Mouse (Mus musculus) spleen, postnatal 14 days (tissue): ENCODE measurements around the gene Rbfox1.

Experiments
- DNase-seq, 2 experiments: peaks; one replicate each; pipeline ENCODE4 v3.0.0; 2021 to 2022; ENCODE audit warnings: low spot score in 2 of 2

Gene Rbfox1

DNA sequence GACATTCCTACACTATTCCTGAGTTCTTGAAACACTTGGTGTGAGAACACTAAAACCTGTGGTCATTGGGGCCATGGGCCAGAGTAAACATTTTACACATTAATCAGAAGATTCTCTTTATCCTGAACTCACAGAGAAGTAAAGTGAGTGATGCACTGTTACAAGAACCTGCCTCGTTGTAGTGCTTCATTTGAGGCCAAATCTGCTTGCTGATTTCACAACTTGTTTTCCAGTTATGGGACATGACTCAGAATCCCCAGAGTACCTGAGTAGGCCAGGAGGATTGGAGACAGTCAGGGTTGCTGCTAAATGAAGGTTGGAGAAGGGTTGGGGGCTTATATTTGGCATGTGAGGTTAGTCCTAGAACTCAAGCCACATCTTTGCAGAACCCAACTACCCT is 936.6 kb downstream of the Rbfox1 start:
- DNase-seq = no peak

DNA sequence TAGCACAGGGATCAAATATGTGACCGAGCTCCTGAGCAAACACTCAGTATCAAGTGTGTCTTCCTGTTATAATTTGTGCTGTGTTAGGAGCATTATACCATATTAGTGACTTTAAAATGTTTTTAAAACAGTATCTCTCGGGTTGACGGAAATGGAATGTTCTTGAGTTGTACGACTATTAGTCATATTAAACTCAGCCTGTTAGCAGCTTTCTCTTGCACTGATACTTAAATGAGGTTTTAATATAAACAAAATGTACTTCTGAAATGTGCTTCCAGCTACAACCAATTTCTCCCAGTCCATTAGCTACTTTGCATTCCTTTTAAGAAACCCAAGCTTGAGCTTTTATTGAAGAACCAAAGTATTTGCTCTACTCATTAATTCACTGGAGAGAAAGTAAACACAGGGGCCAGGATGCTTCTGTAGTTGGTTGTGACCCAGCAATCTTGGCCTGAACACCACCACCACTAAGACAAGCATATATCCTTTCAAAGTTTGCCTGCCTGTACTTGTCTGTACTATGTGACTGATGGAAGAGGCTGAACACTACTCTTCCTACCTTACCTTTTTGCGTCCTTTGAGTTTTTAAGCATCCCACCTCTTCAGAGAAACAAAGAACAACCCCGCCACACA is 944.9 kb downstream of the Rbfox1 start:
- no peak for DNase-seq

DNA sequence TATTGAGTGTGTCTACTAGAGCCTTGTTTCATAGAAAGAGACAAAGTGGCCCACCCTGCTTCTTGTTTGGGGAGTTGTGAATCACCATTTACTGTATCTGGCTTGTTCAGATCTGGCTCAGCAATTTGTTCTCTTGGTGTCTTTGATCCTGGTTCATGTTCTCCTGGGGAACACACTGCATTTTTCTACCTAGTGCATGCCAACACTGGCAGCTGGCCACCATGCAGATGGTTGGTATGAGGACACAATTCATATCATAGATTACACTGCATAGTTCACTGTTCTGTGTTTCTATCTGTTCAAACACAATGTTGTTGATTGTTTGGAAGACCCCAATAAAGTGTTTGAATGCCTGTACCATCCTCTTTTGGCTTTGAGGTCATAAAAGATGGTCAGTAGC is 948.3 kb downstream of the Rbfox1 start:
- DNase-seq = no peak

DNA sequence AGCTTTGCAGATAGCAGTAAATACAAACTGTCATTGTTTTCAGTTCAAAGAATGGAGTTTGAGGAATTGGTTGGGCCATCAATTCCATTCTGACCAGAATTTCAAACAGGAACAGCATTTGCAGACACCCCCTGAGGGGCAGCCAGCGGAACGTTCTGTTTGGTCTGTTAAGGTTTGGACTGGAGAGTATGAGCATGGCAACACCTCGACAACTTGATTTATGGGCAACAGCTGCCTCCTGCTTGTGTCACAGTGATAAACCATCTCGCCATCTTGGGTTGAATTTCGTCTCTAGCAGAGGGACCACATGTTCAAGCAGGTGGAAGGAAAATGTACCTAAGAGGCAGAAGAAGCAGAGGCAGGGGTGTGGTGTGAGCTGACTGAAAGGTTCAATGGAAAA is 949.9 kb downstream of the Rbfox1 start:
- DNase-seq = no peak

DNA sequence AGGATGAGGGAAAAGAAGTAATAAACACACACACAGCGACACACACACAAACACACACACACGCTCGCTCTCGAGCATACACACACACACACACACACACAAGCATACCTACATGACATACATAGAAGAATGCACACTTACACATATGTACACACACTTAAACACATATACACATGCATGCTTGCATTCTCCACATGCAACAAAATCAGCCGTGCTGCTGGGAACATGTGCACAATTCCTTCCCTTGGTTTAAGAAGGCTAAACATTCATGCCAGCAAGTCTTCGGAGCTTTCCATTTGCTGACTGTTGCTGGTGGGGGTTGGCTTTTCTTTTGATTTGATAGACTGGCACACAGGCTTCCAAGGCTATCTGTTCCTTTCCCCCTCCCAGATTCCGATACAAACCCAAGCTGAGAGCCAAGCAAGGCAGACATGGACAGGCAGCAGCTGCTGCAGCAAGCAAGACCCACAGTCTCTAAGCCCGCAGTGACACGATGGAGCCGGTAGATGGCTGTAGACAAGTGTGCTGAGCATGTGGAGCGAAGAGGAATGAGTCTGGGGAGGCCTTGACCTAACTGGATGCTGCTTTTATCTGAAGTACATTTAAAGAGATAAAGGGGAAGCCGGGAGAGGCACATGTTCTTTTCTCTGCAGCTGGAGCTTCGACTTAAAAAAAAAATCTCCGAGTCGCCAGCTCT is 954.3 kb downstream of the Rbfox1 start:
- no peak for DNase-seq

DNA sequence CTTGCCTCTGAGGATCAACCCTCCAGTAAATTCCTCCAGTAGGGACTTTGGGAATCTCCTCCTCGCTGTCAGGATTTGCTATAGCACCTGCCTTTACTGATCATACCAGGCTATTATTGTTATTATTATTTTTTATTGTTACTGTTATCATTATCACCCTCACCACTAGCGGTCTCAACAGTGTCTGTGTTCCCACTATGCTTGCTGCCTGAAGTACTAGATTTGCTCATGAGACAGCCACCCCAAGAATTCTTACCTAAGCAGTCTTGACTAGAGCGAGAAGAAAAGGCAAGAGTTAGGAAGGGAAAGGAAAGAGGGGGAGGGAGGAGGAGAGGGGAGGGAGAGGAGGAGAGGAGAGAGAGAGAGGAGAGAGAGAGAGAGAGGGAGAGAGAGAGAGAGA is 954.9 kb downstream of the Rbfox1 start:
- no peak for DNase-seq

DNA sequence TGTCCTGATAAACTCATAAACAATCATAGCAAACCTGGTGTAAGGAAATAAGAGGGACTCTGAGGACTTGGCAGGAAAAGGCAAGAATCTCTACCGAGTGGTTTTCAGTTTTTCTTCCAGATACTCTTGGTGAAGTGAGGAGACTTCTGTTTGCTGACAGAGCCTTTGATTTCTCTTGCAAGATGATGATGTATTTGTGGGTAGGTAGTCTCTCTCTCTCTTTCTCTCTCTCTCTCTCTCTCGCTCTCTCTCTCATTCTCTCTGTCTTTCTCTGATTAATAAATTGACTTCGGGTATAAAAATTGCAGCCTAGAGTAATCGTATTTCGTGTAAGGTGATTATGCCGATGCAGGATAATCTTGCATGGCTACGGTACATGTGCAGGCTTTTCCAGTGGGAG is 955.3 kb downstream of the Rbfox1 start:
- no peak for DNase-seq

DNA sequence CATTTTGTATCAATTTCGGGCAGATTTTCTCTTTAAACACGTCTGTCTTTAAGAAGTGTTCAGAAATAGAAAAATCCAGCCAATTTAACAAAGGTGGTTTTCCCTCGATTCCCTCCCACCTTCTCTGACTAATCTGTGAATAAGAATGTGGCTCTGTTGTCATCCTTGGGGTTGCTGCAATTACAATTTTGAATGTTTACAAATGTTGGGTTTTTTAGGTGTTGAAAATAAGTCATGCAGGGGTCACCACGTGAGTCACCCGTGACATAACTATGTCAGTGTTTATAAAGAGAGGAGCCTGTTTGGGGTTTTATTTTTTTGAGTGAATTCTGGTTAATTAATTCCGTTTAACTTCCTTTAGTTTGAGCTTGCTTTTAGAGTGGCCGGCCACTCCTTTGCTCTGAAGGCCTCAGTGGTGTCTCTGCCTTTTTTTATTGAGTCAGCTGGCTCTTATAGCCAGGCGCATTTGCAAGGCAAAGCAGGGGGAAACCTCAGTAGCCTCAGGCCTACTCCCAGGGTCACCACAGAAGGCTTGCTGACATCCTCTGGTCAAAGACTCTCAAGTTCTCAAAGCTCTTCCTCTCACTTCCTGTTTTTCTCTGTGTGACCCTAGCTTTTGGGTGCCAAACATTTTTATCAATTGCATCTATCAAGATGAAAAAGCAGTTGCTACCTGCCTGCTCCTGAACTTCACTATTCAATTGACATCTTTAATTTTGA is 957.1 kb downstream of the Rbfox1 start:
- no peak for DNase-seq

DNA sequence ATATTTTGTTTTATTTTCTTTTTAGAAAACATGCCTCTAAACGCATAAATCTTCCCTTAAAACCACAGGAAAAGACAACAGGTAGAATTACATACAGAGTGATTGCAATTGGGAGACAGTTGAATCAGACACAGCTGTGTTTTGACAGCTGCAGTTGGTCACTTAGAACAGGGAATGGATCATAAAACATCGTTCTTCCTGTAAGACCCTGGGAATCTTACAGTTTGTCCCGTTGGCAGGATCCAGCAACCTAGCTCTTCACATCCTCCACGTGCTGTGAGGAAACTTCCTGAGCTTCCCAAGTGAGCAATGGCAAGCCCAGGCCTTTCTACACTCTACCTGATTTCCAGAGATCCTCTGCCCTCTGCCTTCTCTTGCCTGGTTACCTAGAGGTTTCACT is 959.5 kb downstream of the Rbfox1 start:
- DNase-seq = no peak

DNA sequence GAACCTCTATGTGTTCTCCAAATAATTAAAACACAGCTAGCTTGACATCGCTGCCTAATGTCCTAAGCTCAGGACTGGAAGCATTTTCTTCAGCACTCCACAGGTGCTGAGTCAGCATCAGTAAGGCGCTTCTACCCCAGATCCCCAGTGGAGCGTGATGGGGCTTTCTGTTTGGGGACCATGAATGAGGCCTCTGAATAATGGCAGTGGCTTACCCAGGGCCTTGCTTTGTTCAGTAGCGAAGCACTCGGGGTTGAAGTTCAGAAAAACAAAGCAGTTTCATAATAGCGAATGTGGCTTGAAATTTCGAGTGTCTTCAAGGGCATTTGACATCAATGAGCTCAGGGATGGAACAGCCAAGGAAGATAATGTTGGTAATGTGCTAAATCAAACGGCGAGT is 966.2 kb downstream of the Rbfox1 start:
- no peak for DNase-seq

DNA sequence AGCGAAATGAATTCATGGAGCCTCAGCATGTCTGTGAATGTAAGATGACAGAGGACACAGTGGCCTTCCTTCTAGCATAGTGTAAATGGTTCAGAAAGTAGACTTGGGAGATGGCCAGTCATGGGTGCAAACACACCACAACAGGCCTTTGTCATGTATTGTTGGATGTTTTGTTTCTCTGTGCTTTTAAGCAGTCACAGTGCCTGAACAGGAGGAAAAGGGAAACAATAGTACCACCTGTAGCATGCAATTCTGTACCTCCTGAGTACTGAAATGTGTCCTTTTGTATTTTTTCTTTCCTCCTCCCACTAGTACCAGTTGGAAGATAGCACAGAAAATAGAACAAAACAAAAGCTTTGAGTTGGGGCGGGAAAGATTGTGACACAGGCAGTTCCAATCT is 968.6 kb downstream of the Rbfox1 start:
- DNase-seq = no peak

DNA sequence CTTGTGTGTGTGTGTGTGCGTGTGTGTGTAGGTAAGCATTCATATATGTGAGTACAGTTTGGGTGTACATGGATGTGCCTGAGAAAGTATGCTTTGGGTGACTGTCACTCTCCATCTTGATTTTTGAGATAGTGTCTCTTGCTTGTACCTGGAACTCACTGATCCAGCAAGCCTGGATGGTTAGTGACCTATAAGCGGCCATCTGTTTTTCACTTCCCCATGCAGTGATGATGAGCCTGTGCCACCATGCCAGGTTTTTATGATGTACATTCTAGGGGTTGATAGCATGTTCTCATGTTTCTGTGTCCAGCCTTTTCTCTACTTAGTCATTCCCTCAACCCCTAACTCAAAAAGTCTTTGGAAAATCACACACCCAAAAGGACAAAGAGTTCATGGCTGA is 976.5 kb downstream of the Rbfox1 start:
- no peak for DNase-seq

DNA sequence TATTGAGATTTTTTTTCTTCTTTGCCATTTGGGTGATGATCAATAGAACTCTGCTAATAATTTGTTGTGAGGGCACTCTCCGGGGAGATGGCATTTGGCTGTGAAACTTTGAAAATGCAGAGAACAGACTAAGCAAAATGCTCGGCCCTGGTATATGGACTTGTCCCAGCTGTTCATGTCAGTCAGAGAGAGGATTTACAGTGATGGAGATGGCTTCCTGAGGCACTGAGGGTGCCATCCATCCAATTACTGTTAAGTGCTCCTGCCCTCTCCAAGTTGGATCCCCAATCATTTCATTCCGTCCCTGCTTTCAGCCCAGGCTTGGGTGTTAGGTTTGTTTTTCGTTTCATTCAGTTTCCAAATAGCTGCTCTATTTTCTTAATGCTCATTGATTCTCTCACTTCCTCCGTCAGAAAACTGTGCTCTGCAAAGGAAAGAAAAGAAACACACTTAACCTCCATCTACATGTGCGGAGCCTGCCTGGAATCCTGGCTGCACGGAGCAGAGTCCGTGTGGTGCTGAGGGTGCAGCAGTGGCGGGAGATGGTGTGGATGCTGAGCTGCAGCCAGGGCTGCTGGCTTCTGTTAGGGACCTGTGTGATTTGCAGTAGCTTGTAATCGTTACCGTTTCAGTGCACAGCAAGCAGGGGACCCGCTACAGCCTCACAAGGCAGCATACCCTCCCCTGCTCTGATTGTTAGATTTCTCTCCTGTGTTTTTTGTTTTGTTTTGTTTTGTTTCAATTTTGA is 997.7 kb downstream of the Rbfox1 start:
- DNase-seq = no peak

DNA sequence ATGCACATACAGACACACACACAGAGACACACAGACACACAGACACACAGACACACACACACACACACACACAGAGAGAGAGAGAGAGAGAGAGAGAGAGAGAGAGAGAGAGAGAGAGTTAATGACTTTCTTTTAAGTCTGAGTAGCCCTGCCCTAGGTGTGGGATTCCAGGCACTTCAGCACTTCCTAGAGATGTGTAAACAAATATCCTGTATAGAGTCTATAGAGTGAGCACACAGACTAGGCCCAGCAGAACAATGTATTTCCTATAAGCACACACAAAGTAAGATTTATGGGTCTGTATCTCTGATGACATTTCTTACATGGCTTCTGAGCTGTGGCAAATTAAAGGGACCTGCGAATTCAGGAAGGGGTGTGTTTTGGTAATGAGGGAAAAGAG is 998.6 kb downstream of the Rbfox1 start:
- DNase-seq = no peak

DNA sequence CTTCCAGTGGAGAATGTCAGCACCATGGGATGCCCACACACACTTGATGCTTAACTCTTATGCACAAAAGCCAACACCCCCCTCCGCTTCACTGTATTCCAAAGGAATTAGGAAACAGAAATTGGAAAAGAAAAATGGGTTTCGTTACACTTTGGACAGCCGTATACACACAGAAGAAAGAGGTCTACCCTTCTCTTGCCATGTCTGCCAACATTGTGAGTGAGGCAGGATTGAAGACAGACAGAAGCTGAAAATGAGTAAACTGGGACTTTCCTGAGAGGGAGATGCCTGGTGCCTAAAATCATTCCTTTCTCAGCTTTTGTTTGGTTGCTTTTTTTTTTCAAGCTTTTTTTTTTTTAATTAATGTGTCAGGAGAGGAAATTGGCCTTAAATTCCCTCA is 1000.5 kb downstream of the Rbfox1 start:
- DNase-seq = no peak

DNA sequence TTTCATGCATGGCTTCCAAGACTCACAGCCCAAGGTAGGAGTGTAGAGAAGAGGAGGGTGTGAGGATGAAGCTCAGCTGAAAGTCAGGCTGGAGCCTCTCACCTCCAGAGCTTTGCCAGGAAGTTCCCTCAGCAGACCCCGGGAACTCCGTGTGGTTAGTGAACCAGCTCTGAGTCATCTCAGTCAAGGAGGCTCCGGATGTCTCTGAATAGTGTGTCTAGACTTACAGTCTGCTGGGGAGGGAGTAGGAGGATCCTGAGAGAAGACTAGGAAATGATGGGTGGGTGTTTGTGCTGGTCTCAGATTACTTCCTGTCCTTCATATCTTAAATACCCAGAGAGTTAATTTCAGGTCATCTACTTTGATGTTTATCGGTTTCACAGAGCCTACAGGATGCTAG is 1004.1 kb downstream of the Rbfox1 start:
- DNase-seq = no peak

DNA sequence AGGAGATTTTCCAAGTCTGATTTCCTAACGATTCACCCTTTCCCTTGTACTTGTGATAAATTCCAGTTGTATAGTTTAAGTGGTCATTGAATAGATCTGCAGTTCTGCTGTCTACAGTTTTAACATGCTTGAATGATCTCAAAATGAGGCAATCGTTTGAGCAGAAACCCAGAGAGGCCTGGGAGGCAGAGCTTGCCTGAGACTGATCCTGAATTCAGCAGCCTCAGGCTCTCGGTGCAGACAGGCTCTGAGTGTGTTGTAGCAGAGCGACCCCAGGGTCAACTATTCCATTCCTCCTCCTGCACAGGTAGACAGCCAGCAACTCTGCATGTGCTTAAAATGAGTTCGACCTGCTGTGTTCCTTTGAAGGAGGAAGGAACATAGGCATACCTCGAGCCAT is 1012.6 kb downstream of the Rbfox1 start:
- no peak for DNase-seq

DNA sequence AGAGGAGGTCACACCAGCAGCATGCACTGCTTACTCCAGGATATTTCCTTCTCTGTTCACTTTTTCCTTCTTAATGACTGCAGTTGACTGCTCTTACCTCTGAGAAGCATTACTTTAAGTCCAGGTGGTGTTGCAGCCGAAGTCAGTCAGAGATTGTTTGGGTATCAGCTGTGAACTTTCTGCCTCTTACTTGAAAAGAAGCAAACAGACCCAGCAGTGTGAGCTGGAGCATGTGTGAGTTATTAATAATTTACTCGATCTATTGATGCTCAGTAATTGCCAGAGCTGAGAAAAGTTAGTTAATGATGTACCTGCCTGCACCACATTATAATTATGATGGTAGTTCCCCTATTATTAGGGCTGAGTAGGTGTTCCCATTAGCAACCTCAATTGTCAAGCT is 1014.9 kb downstream of the Rbfox1 start:
- DNase-seq = no peak

DNA sequence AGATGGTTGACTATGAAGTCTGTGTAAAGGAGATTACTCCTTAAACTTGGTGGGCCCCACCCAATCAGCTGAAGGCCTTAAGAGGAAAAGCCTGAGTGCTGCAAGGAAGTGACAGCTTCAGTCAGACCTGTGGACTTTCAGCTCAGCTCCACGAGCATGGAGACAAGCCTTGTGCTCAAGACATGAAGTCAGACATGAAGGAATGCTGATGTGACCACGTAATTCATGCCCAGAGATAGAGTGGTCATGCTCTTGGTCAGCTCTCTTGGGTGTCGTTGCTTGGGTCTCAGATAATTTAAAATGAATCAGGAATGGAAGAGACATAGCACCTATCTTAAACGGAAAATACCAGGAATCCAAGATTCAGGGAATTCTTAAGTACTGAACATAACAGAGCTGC is 1019.8 kb downstream of the Rbfox1 start:
- DNase-seq = no peak

DNA sequence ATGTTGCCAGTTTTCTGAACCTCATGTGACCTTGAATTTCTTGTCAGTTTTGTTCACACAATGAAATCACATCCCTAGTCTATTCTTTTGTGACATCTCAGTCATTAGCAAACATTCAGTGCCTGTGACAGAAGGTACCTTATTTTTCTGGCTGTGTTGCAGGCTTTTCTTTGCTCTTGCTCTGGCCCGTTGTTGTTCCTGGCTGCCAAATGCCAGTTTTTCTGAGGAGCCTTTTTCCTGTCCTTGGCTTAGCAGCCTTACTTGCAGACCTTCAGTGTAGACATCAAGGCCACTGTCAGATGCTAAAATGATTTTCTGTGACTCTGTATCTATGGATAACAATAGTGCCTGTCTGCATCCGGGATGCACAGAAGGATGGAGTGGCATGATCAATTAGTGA is 1020.8 kb downstream of the Rbfox1 start:
- DNase-seq = no peak

DNA sequence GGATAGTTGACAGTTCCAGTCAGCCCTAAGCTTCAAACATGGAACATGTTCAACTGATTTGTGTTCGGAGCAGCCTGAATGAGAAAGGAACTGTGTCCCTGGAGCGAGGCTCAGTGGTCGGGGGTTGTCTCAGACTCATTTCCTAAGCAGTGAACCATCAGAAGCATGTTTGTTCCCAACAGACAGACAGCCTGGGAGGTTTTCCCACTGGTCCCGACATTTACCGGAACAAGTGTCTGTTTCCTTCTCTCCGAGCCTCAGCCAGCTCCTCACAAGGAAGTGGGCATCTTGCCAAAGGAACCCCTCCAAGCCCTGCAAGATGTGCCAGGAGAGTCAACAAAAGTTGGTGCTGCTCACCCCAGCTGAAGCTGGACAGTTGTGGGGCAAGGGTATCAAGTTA is 1022.4 kb downstream of the Rbfox1 start:
- DNase-seq = no peak

DNA sequence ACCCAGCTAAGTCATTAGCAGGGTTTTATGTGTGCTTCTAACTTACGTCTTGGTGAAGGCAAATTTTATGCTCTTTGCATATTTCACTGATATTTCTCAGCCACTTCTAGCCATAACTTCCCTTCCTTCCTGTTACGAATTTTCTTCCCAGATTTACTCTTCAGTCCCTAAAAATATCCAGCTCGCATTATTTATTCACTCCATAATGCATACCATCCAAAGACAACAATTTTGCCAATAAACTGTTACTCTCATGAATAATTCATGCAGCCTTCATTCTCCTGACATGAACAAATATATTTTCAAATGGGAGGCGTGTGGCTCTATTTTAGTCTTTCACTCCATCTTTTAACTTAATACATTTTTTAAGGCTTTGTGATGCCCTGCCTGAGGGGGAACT is 1029.4 kb downstream of the Rbfox1 start:
- no peak for DNase-seq

DNA sequence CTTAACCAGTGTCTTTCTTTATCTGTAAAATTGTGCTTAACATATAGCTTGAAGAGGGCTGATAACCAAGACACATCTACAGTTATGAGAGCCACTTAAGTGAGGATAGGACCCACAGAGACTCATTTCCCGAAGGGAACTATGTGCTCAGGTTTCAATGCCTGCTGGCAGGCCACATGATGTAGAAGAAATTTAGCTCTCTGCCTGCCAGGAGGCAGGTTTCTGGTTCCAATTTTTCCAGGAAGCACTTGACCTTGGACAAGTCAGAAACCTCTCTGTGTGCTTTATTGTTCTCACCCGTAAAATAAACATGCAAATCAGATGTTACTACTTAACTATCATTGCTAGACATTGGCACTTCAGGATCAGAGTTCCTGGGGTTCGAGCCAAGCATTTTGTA is 1033.5 kb downstream of the Rbfox1 start:
- no peak for DNase-seq
